Mouse (Mus musculus): Measurements from ENCODE around the gene Scyl1. TPM values are rescaled to one million over a fixed set of nuclear protein-coding genes. Genes with fewer than 3 reads are reported as not detected.

Scyl1 gene
- total and polyA plus RNA-seq, 3 experiments = 36.0 to 64.1 TPM; not detected in 1

DNA sequence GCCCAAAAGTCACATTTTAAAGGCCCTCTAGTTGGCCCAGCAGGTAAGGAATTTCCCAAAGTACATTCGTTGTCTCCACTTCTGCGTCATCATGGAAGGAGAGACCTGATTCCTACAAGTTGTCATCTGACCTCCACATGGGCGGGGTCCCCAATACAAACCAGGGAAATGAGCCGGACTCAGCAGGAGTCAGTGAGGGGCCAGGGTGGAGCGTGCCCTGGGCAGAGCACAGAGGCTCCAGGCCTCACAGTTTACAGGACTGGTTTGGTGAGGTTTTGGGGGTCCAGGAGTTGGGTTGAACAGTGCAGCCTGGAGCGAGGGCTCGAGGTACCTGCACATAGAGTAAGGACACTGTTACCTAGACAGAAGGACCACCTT is 38.5 kb upstream of the Scyl1 start:
- no peak overlapping the region for H3K27ac ChIP-seq (ENCODE audit: control insufficient read depth, low read depth, low read length)
- no peaks in the 10 kb centered on the region for H3K9me3 ChIP-seq (replicated peaks; ENCODE audit: insufficient read depth, low read length)
- H3K79me2 ChIP-seq (ENCODE audit: control insufficient read depth, insufficient read depth, low read length, poor library complexity) = peaks cover 1% of the 10 kb centered on the region; the same call in 1 of the 2 replicates
- no peak overlapping the region for H3K9ac ChIP-seq (ENCODE audit: control insufficient read depth, low read depth, low read length, poor library complexity, severe bottlenecking)
- no peak for DNase-seq (ENCODE audit: low read depth, low spot score)
- no peak for TF ChIP-seq MEF2A (IDR thresholded peaks at IDR 0.05; ENCODE audit: extremely low read depth, insufficient replicate concordance, low read depth, low read length, poor library complexity, severe bottlenecking)
- TF ChIP-seq USF2 (IDR thresholded peaks at IDR 0.05; ENCODE audit: borderline replicate concordance in 1 of 2, insufficient read depth in 1 of 2, low read depth in 1 of 2, low read length in 2 of 2) = no peak
- TF ChIP-seq TAL1 (IDR thresholded peaks at IDR 0.05; ENCODE audit: low read length) = no peak
- no peak for TF ChIP-seq HCFC1 (IDR thresholded peaks at IDR 0.05; ENCODE audit: low read depth, low read length)
- TF ChIP-seq NRF1 (IDR thresholded peaks at IDR 0.05; ENCODE audit: insufficient read depth, low read depth, low read length, poor library complexity, severe bottlenecking) = no peak
- TF ChIP-seq MXI1 (IDR thresholded peaks at IDR 0.05; ENCODE audit: low read depth, low read length) = no peak
- no peak for TF ChIP-seq ETS1 (IDR thresholded peaks at IDR 0.05; ENCODE audit: low read depth, low read length)
- TF ChIP-seq GABPA (IDR thresholded peaks at IDR 0.05; ENCODE audit: low read depth, low read length) = no peak
- TF ChIP-seq NELFE (IDR thresholded peaks at IDR 0.05; ENCODE audit: low read depth, low read length) = no peak
- TF ChIP-seq CHD2 (IDR thresholded peaks at IDR 0.05; ENCODE audit: low read length) = no peak
- peaks cover 0 to 5% of the 10 kb centered on the region in 2 experiments; a peak in 2 of 4 replicates for H3K36me3 ChIP-seq (ENCODE audit: control insufficient read depth in 1 of 2, insufficient read depth in 2 of 2, low read length in 2 of 2)
- H3K4me1 ChIP-seq (ENCODE audit: control insufficient read depth in 1 of 2, insufficient read depth in 2 of 2, low read length in 2 of 2) = peaks cover 0 to 21% of the 10 kb centered on the region in 2 experiments; a peak in 3 of 4 replicates
- no peaks in the 10 kb centered on the region for H3K27me3 ChIP-seq (ENCODE audit: control insufficient read depth in 1 of 2, insufficient read depth in 2 of 2, low read length in 2 of 2)
- no peak overlapping the region for H3K4me3 ChIP-seq (ENCODE audit: control insufficient read depth in 1 of 2, insufficient read depth in 1 of 2, low read depth in 2 of 2, low read length in 2 of 2)

DNA sequence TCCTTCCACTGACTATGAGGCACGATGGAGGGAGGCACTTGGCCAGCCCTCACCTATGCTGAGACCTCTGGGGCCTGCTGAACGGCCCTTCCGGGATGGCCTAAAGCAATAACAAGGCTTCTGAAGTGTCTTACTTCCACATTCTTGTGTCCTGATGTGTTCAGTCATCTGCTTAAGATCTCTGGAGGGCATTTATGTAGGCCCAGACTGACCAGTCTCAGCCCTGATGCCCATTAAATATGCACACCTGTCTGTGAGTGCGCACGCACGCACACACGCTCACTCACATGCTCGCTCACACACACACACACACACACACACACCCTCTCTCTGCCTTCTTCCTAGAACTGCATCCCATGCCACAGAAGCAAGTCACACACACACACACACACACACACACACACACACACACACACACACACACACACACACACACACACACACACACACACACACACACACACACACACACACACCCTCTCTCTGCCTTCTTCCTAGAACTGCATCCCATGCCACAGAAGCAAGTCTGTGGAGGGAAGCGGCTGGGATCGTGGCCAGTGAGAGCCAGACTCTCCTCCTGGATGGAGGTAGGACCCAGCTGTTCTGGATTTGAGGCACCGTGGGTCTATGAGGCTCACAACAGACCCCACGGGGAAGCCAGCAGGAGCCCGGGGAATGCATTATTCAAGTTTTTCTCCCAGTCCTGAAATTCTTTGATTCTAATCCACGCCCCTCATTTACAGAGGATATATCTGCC is 37.9 kb upstream of the Scyl1 start:
- no peak overlapping the region for H3K27ac ChIP-seq (ENCODE audit: control insufficient read depth, low read depth, low read length)
- peaks cover 1% of the 10 kb centered on the region; the same call in 1 of the 2 replicates for H3K79me2 ChIP-seq (ENCODE audit: control insufficient read depth, insufficient read depth, low read length, poor library complexity)
- no peak overlapping the region for H3K4me3 ChIP-seq (ENCODE audit: control insufficient read depth in 1 of 2, insufficient read depth in 1 of 2, low read depth in 2 of 2, low read length in 2 of 2)
- no peak for DNase-seq (ENCODE audit: low read depth, low spot score)
- peaks cover 0 to 9% of the 10 kb centered on the region in 2 experiments; a peak in 2 of 4 replicates for H3K36me3 ChIP-seq (ENCODE audit: control insufficient read depth in 1 of 2, insufficient read depth in 2 of 2, low read length in 2 of 2)
- H3K27me3 ChIP-seq (ENCODE audit: control insufficient read depth in 1 of 2, insufficient read depth in 2 of 2, low read length in 2 of 2) = no peaks in the 10 kb centered on the region
- TF ChIP-seq MEF2A (IDR thresholded peaks at IDR 0.05; ENCODE audit: extremely low read depth, insufficient replicate concordance, low read depth, low read length, poor library complexity, severe bottlenecking) (no peak), CHD1 (IDR thresholded peaks at IDR 0.05; ENCODE audit: low read depth, low read length) (no peak), CTCF (IDR thresholded peaks at IDR 0.05 in 2 of 3, conservative IDR thresholded peaks at IDR 0.05 in 1 of 3; ENCODE audit: control insufficient read depth in 1 of 3, insufficient read depth in 1 of 3, low read depth in 2 of 3, low read length in 3 of 3, poor library complexity in 1 of 3, severe bottlenecking in 1 of 3) (no peak), SIN3A (IDR thresholded peaks at IDR 0.05; ENCODE audit: low read length) (no peak), EP300 (IDR thresholded peaks at IDR 0.05; ENCODE audit: low read depth in 1 of 2, low read length in 2 of 2) (no peak), ETS1 (IDR thresholded peaks at IDR 0.05; ENCODE audit: low read depth, low read length) (no peak), SMC3 (IDR thresholded peaks at IDR 0.05; ENCODE audit: low read depth, low read length) (no peak), RCOR1 (IDR thresholded peaks at IDR 0.05; ENCODE audit: low read depth, low read length) (no peak), HCFC1 (IDR thresholded peaks at IDR 0.05; ENCODE audit: low read depth, low read length) (no peak), BHLHE40 (IDR thresholded peaks at IDR 0.05; ENCODE audit: borderline replicate concordance, low read depth, low read length) (no peak), MAX (IDR thresholded peaks at IDR 0.05; ENCODE audit: low read length) (no peak)
- H3K9me3 ChIP-seq (replicated peaks; ENCODE audit: insufficient read depth, low read length) = no peaks in the 10 kb centered on the region
- H3K9ac ChIP-seq (ENCODE audit: control insufficient read depth, low read depth, low read length, poor library complexity, severe bottlenecking) = no peak overlapping the region
- H3K4me1 ChIP-seq (ENCODE audit: control insufficient read depth in 1 of 2, insufficient read depth in 2 of 2, low read length in 2 of 2) = peaks cover 0 to 26% of the 10 kb centered on the region in 2 experiments; a peak in 3 of 4 replicates
